Mouse (Mus musculus) limb, embryonic 11.5 days (tissue): ENCODE measurements at regions not wholly inside any gene's neighbourhood (a gene's known extent, or its start where the extent isn't known, plus 50 kb on each side); places are given as distances from the start of the nearest gene placed in this dataset.

ENCODE experiments used
- ATAC-seq: fragments of 200-750 bp; cut with Nextera tagmentation; 2 replicates; pipeline ENCODE4 v1.8.0; 2017; ENCODE audit warnings: low read depth; ENCODE audit not compliant: insufficient number of reproducible peaks, low FRiP score, low TSS enrichment
- DNase-seq: peaks from one replicate; pipeline ENCODE4 v3.0.0-alpha.2; 2015; ENCODE audit warnings: low spot score
- H3K27ac ChIP-seq: fragments of 300-500 bp; sonication (generic); replicated peaks from 2 replicates; pipeline ENCODE4 v1.5.1; 2014; ENCODE audit warnings: low read depth, mild to moderate bottlenecking, low read length
- H3K27me3 ChIP-seq: fragments of 300-500 bp; sonication (generic); 2 replicates; pipeline ENCODE4 v1.6.1; 2014; ENCODE audit warnings: mild to moderate bottlenecking, low read length, mixed read lengths; ENCODE audit not compliant: control insufficient read depth, insufficient read depth
- H3K36me3 ChIP-seq: fragments of 300-500 bp; sonication (generic); 2 replicates; pipeline ENCODE4 v1.6.1; 2014; ENCODE audit warnings: mild to moderate bottlenecking, low read length, moderate library complexity, mixed read lengths; ENCODE audit not compliant: control insufficient read depth, insufficient read depth
- H3K4me1 ChIP-seq: fragments of 300-500 bp; sonication (generic); 2 replicates; pipeline ENCODE4 v1.6.1; 2014; ENCODE audit warnings: low read length, mixed read lengths; ENCODE audit not compliant: control insufficient read depth, insufficient read depth
- H3K4me2 ChIP-seq: fragments of 300-500 bp; sonication (generic); 2 replicates; pipeline ENCODE4 v1.6.1; 2014; ENCODE audit warnings: low read depth, mild to moderate bottlenecking, moderate library complexity; ENCODE audit not compliant: severe bottlenecking
- H3K4me3 ChIP-seq: fragments of 300-500 bp; sonication (generic); 2 replicates; pipeline ENCODE4 v1.5.1; 2014; ENCODE audit warnings: low read depth, low read length
- H3K9ac ChIP-seq: fragments of 300-500 bp; sonication (generic); 2 replicates; pipeline ENCODE4 v1.6.1; 2014; ENCODE audit warnings: mild to moderate bottlenecking, low read length
- H3K9me3 ChIP-seq: fragments of 300-500 bp; sonication (generic); 2 replicates; pipeline ENCODE4 v1.6.1; 2016; ENCODE audit warnings: low read length; ENCODE audit not compliant: control insufficient read depth
- WGBS: fragments of 180-500 bp; shearing (Covaris S2); extraction: QIAGEN DNeasy Blood & Tissue Kit; methylation state at CpG from one replicate; pipeline ENCODE4 v1.1.7; 2014; 5-methylcytosine and 5-hydroxymethylcytosine counted together

GRCm38 (mm10) chr13:80946034-80946433 lies 62.9 kb downstream of the Arrdc3 start:
- no peaks in the 10 kb centered on the region for H3K4me1 ChIP-seq

GRCm38 (mm10) chr13:80947705-80948104 lies 64.5 kb downstream of the Arrdc3 start:
- H3K36me3 ChIP-seq: no peaks in the 10 kb centered on the region
- DNase-seq: no peak
- H3K27me3 ChIP-seq: no peaks in the 10 kb centered on the region
- no peaks in the 10 kb centered on the region for H3K9me3 ChIP-seq
- H3K4me1 ChIP-seq: no peaks in the 10 kb centered on the region
- no peak overlapping the region for H3K4me3 ChIP-seq
- no peak overlapping the region for H3K9ac ChIP-seq
- WGBS: 85% methylated on average over 6 of the region's 6 CpGs
- H3K27ac ChIP-seq: no peak overlapping the region
- no peak for ATAC-seq
- H3K4me2 ChIP-seq: no peak overlapping the region

More at GRCm38 (mm10) chr13:80946034-80946433, 62.9 kb downstream of the Arrdc3 start:
- Histone ChIP-seq H3K27ac (no peak overlapping the region), H3K27me3 (no peaks in the 10 kb centered on the region), H3K4me3 (no peak overlapping the region), H3K4me2 (no peak overlapping the region), H3K36me3 (no peaks in the 10 kb centered on the region), H3K9me3 (no peaks in the 10 kb centered on the region), H3K9ac (no peak overlapping the region)
- DNase-seq (no peak), ATAC-seq (no peak)

- no peak overlapping the region for H3K9ac ChIP-seq
- H3K36me3 ChIP-seq: no peaks in the 10 kb centered on the region
- H3K27ac ChIP-seq: no peak overlapping the region
- H3K4me3 ChIP-seq: no peak overlapping the region
- WGBS: 72% methylated on average over 6 of the region's 6 CpGs
- ATAC-seq: no peak
- peaks cover 7% of the 10 kb centered on the region; the same call in 1 of the 2 replicates for H3K4me1 ChIP-seq
- no peaks in the 10 kb centered on the region for H3K27me3 ChIP-seq
- DNase-seq: no peak
- no peaks in the 10 kb centered on the region for H3K9me3 ChIP-seq
- H3K4me2 ChIP-seq: no peak overlapping the region
Observed at GRCm38 (mm10) chr13:80949133-80949697, 66.0 kb downstream of the Arrdc3 start.

- no peak overlapping the region for H3K9ac ChIP-seq
- H3K9me3 ChIP-seq: no peaks in the 10 kb centered on the region
- H3K4me3 ChIP-seq: no peak overlapping the region
- H3K27me3 ChIP-seq: no peaks in the 10 kb centered on the region
- 68% methylated on average over 2 of the region's 2 CpGs for WGBS
- H3K4me1 ChIP-seq: peaks cover 7% of the 10 kb centered on the region; the same call in 1 of the 2 replicates
- H3K36me3 ChIP-seq: no peaks in the 10 kb centered on the region
- H3K4me2 ChIP-seq: no peak overlapping the region
- ATAC-seq (no peak), DNase-seq (no peak)
- H3K27ac ChIP-seq: no peak overlapping the region
Observed at GRCm38 (mm10) chr13:80950239-80950638, 67.1 kb downstream of the Arrdc3 start.

GRCm38 (mm10) chr13:80950803-80951202 lies 67.6 kb downstream of the Arrdc3 start:
- Histone ChIP-seq H3K4me1 (peaks cover 7% of the 10 kb centered on the region; the same call in 1 of the 2 replicates), H3K36me3 (no peaks in the 10 kb centered on the region), H3K9ac (no peak overlapping the region), H3K27ac (no peak overlapping the region), H3K9me3 (no peaks in the 10 kb centered on the region), H3K4me2 (no peak overlapping the region), H3K4me3 (no peak overlapping the region), H3K27me3 (no peaks in the 10 kb centered on the region)
- ATAC-seq (no peak), DNase-seq (no peak)
- WGBS: 85% methylated on average over 3 of the region's 3 CpGs

GRCm38 (mm10) chr13:80951327-80951726 lies 68.1 kb downstream of the Arrdc3 start:
- Histone ChIP-seq H3K9ac (no peak overlapping the region), H3K27me3 (no peaks in the 10 kb centered on the region), H3K9me3 (no peaks in the 10 kb centered on the region), H3K4me2 (no peak overlapping the region), H3K4me3 (no peak overlapping the region), H3K27ac (no peak overlapping the region), H3K36me3 (no peaks in the 10 kb centered on the region), H3K4me1 (peaks cover 7% of the 10 kb centered on the region; the same call in 1 of the 2 replicates)
- 89% methylated on average over 3 of the region's 3 CpGs for WGBS
- ATAC-seq (no peak), DNase-seq (no peak)

GRCm38 (mm10) chr13:80952851-80953250 lies 69.7 kb downstream of the Arrdc3 start:
- no peak overlapping the region for H3K9ac ChIP-seq

GRCm38 (mm10) chr13:80954059-80954645 lies 71.0 kb downstream of the Arrdc3 start:
- Histone ChIP-seq H3K36me3 (no peaks in the 10 kb centered on the region), H3K4me2 (no peak overlapping the region), H3K4me1 (peaks cover 7% of the 10 kb centered on the region; the same call in 1 of the 2 replicates), H3K9me3 (no peaks in the 10 kb centered on the region), H3K4me3 (no peak overlapping the region), H3K27me3 (no peaks in the 10 kb centered on the region), H3K9ac (no peak overlapping the region), H3K27ac (no peak overlapping the region)
- peak; percentile 65; the same call in 1 of the 2 replicates for ATAC-seq
- whole genome bisulfite sequencing: 34% methylated on average over 6 of the region's 6 CpGs
- no peak for DNase-seq

More at GRCm38 (mm10) chr13:80952851-80953250, 69.7 kb downstream of the Arrdc3 start:
- Histone ChIP-seq H3K27me3 (no peaks in the 10 kb centered on the region), H3K27ac (no peak overlapping the region), H3K36me3 (no peaks in the 10 kb centered on the region), H3K4me1 (peaks cover 7% of the 10 kb centered on the region; the same call in 1 of the 2 replicates), H3K4me3 (no peak overlapping the region), H3K9me3 (no peaks in the 10 kb centered on the region), H3K4me2 (no peak overlapping the region)
- DNase-seq: no peak
- WGBS: 88% methylated on average over 4 of the region's 4 CpGs
- ATAC-seq: 0 out of 2 replicates have a peak, but pooled peaks have one; percentile 19
